Mouse (Mus musculus) heart, embryonic 14.5 days (tissue): Measurements from ENCODE around the gene Kcnf1. TPM values are rescaled to one million over a fixed set of nuclear protein-coding genes. Genes with fewer than 3 reads are reported as not detected.

Experiments
- ATAC-seq: fragments of 200-750 bp; cut with Nextera tagmentation; 2 replicates; pipeline ENCODE4 v1.8.0; 2017; ENCODE audit warnings: low read depth, moderate TSS enrichment; ENCODE audit not compliant: insufficient number of reproducible peaks, insufficient read depth, low FRiP score
- H3K27ac ChIP-seq, 2 experiments: fragments of 200-500 bp in 1 of 2; fragments of 300-500 bp in 1 of 2; sonication (generic) in 1 of 2; replicated peaks in 1 of 2; 2 replicates each; pipeline ENCODE4 v1.5.1; 2012 to 2014; ENCODE audit warnings: low read depth in 2 of 2, low read length in 2 of 2, control low read depth in 1 of 2, mild to moderate bottlenecking in 1 of 2, mixed read lengths in 1 of 2; ENCODE audit not compliant: control insufficient read depth in 1 of 2, insufficient read depth in 1 of 2
- H3K27me3 ChIP-seq: fragments of 300-500 bp; sonication (generic); 2 replicates; pipeline ENCODE4 v1.6.1; 2014; ENCODE audit warnings: mild to moderate bottlenecking, low read length, control low read depth; ENCODE audit not compliant: control insufficient read depth, insufficient read depth
- H3K36me3 ChIP-seq: fragments of 300-500 bp; sonication (generic); 2 replicates; pipeline ENCODE4 v1.6.1; 2014; ENCODE audit warnings: mild to moderate bottlenecking, control low read depth, low read length, mixed read lengths; ENCODE audit not compliant: control insufficient read depth, insufficient read depth
- H3K4me1 ChIP-seq, 2 experiments: fragments of 200-500 bp in 1 of 2; fragments of 300-500 bp in 1 of 2; sonication (generic) in 1 of 2; 2 replicates each; pipeline ENCODE4 v1.6.1; 2012 to 2014; ENCODE audit warnings: low read length in 2 of 2, control low read depth in 1 of 2, mixed read lengths in 1 of 2; ENCODE audit not compliant: control insufficient read depth in 2 of 2, insufficient read depth in 2 of 2
- H3K4me2 ChIP-seq: fragments of 300-500 bp; sonication (generic); 2 replicates; pipeline ENCODE4 v1.6.1; 2014; ENCODE audit warnings: mild to moderate bottlenecking, low read length
- H3K4me3 ChIP-seq, 2 experiments: fragments of 200-500 bp in 1 of 2; fragments of 300-500 bp in 1 of 2; sonication (generic) in 1 of 2; 2 replicates each; pipeline ENCODE4 v1.5.1; 2012 to 2014; ENCODE audit warnings: low read length in 2 of 2, mild to moderate bottlenecking in 2 of 2, control low read depth in 1 of 2, low read depth in 1 of 2, moderate library complexity in 1 of 2; ENCODE audit not compliant: control insufficient read depth in 1 of 2, insufficient read depth in 1 of 2
- H3K9ac ChIP-seq: fragments of 300-500 bp; sonication (generic); 2 replicates; pipeline ENCODE4 v1.6.1; 2014; ENCODE audit warnings: mild to moderate bottlenecking, low read length
- H3K9me3 ChIP-seq: fragments of 300-500 bp; sonication (generic); 2 replicates; pipeline ENCODE4 v1.6.1; 2016; ENCODE audit warnings: low read length, control low read depth; ENCODE audit not compliant: control insufficient read depth
- WGBS: fragments of 180-500 bp; shearing (Covaris S2); extraction: QIAGEN DNeasy Blood & Tissue Kit; methylation state at CpG from one replicate; pipeline ENCODE4 v1.1.7; 2014; 5-methylcytosine and 5-hydroxymethylcytosine counted together
- polyA plus RNA-seq: library from polyadenylated mRNA; unstranded; fragments of >200 nt; fragmentation: Nextera tagmentation; extraction: Ambion mirVana; gene quantifications from 2 replicates; pipeline ENCODE4 v1.2.1, GENCODE M21; 2014

Kcnf1 gene
- polyA plus RNA-seq, 1 experiment from 2014 or later, result 0.35 TPM

GRCm38 (mm10) chr12:17202492-17203322 is 26.0 kb upstream of the Kcnf1 start:
- Histone ChIP-seq H3K4me2 (no peak overlapping the region), H3K4me1 (no peaks in the 10 kb centered on the region), H3K9ac (no peak overlapping the region), H3K9me3 (no peaks in the 10 kb centered on the region), H3K27me3 (no peaks in the 10 kb centered on the region), H3K4me3 (no peak overlapping the region), H3K36me3 (no peaks in the 10 kb centered on the region), H3K27ac (no peak overlapping the region)
- 57% methylated on average over 13 of the region's 13 CpGs for WGBS
- no peak for ATAC-seq

- WGBS, result 85% methylated on average over 5 of the region's 5 CpGs
- H3K9me3 ChIP-seq, result no peaks in the 10 kb centered on the region
- no peak for ATAC-seq
These were observed 21.9 kb upstream of the Kcnf1 start for GRCm38 (mm10) chr12:17198621-17199020.

GRCm38 (mm10) chr12:17194140-17194539 is 17.5 kb upstream of the Kcnf1 start:
- no peak overlapping the region for H3K9ac ChIP-seq
- WGBS, result 76% methylated on average over 6 of the region's 6 CpGs
- H3K4me2 ChIP-seq, result no peak overlapping the region
- no peaks in the 10 kb centered on the region for H3K4me1 ChIP-seq
- H3K4me3 ChIP-seq, result no peak overlapping the region
- no peaks in the 10 kb centered on the region for H3K36me3 ChIP-seq
- no peak overlapping the region for H3K27ac ChIP-seq
- no peak for ATAC-seq
- H3K27me3 ChIP-seq, result no peaks in the 10 kb centered on the region
- H3K9me3 ChIP-seq, result no peaks in the 10 kb centered on the region

More at GRCm38 (mm10) chr12:17198621-17199020, 21.9 kb upstream of the Kcnf1 start:
- H3K9ac ChIP-seq, result no peak overlapping the region
- H3K4me3 ChIP-seq, result no peak overlapping the region
- no peak overlapping the region for H3K27ac ChIP-seq
- H3K36me3 ChIP-seq, result no peaks in the 10 kb centered on the region
- no peak overlapping the region for H3K4me2 ChIP-seq
- no peaks in the 10 kb centered on the region for H3K4me1 ChIP-seq
- H3K27me3 ChIP-seq, result no peaks in the 10 kb centered on the region

- Histone ChIP-seq H3K4me2 (no peak overlapping the region), H3K36me3 (no peaks in the 10 kb centered on the region), H3K4me1 (no peaks in the 10 kb centered on the region), H3K4me3 (no peak overlapping the region), H3K9me3 (no peaks in the 10 kb centered on the region), H3K9ac (no peak overlapping the region), H3K27ac (no peak overlapping the region), H3K27me3 (no peaks in the 10 kb centered on the region)
- no peak for ATAC-seq
- WGBS, result 92% methylated on average over 1 of the region's 1 CpGs
These were observed 16.6 kb upstream of the Kcnf1 start for GRCm38 (mm10) chr12:17193311-17193710.

GRCm38 (mm10) chr12:17192887-17193286 is 16.2 kb upstream of the Kcnf1 start:
- Histone ChIP-seq H3K4me3 (no peak overlapping the region), H3K27me3 (no peaks in the 10 kb centered on the region), H3K4me2 (no peak overlapping the region), H3K9ac (no peak overlapping the region), H3K9me3 (no peaks in the 10 kb centered on the region), H3K36me3 (no peaks in the 10 kb centered on the region), H3K27ac (no peak overlapping the region), H3K4me1 (no peaks in the 10 kb centered on the region)
- WGBS, result 88% methylated on average over 2 of the region's 2 CpGs
- no peak for ATAC-seq

GRCm38 (mm10) chr12:17184303-17184775 is 7.7 kb upstream of the Kcnf1 start:
- WGBS, result 4% methylated on average over 7 of the region's 7 CpGs
- Histone ChIP-seq H3K4me2 (peak overlapping the region; percentile 55), H3K4me1 (peaks cover 8 to 9% of the 10 kb centered on the region in 2 experiments; a peak in 2 of 4 replicates), H3K36me3 (no peaks in the 10 kb centered on the region), H3K9ac (no peak overlapping the region), H3K9me3 (no peaks in the 10 kb centered on the region), H3K27me3 (no peaks in the 10 kb centered on the region), H3K27ac (peak overlapping the region; percentile 69 to 79), H3K4me3 (peak overlapping the region; percentile 7 to 14; a peak in 1 of 4 replicates)
- peak; percentile 85 for ATAC-seq

GRCm38 (mm10) chr12:17183788-17184187 is 7.1 kb upstream of the Kcnf1 start:
- WGBS, result 44% methylated on average over 10 of the region's 10 CpGs
- H3K36me3 ChIP-seq, result no peaks in the 10 kb centered on the region
- no peak overlapping the region; the same call in 1 of the 2 replicates for H3K4me2 ChIP-seq
- H3K9ac ChIP-seq, result no peak overlapping the region
- H3K27ac ChIP-seq, result no peak overlapping the region
- no peaks in the 10 kb centered on the region for H3K9me3 ChIP-seq
- no peaks in the 10 kb centered on the region for H3K27me3 ChIP-seq
- H3K4me3 ChIP-seq, result no peak overlapping the region
- ATAC-seq, result no peak
- H3K4me1 ChIP-seq, result peaks cover 8 to 9% of the 10 kb centered on the region in 2 experiments; a peak in 2 of 4 replicates
